Mouse (Mus musculus) MEL (cell line): ENCODE measurements at regions not wholly inside any gene's neighbourhood (a gene's known extent, or its start where the extent isn't known, plus 50 kb on each side); places are given as distances from the start of the nearest gene placed in this dataset.

ENCODE experiments used
- DNase-seq: peaks from one replicate; pipeline ENCODE4 v3.0.0; 2011; ENCODE audit warnings: low read depth, low spot score
- H3K27ac ChIP-seq: 2 replicates; pipeline ENCODE4 v1.5.1; 2012; ENCODE audit warnings: low read depth, mild to moderate bottlenecking, control low read depth, low read length, moderate library complexity; ENCODE audit not compliant: control insufficient read depth
- H3K27me3 ChIP-seq, 2 experiments: fragments of 150-350 bp in 1 of 2; sonication (generic) in 1 of 2; 2 replicates each; pipeline ENCODE4 v1.6.1; 2012; ENCODE audit warnings: low read length in 2 of 2, mild to moderate bottlenecking in 2 of 2, improper control_type of control experiment in 1 of 2, moderate library complexity in 1 of 2; ENCODE audit not compliant: insufficient read depth in 2 of 2, control insufficient read depth in 1 of 2
- H3K36me3 ChIP-seq, 2 experiments: 2 replicates each; pipeline ENCODE4 v1.6.1; 2012 to 2014; ENCODE audit warnings: low read length in 2 of 2, improper control_type of control experiment in 1 of 2, inconsistent platforms in 1 of 2, mild to moderate bottlenecking in 1 of 2; ENCODE audit not compliant: insufficient read depth in 2 of 2, control insufficient read depth in 1 of 2
- H3K4me1 ChIP-seq, 2 experiments: fragments of 150-350 bp in 1 of 2; sonication (generic) in 1 of 2; 2 replicates each; pipeline ENCODE4 v1.6.1; 2012; ENCODE audit warnings: low read length in 2 of 2, improper control_type of control experiment in 1 of 2, mild to moderate bottlenecking in 1 of 2; ENCODE audit not compliant: insufficient read depth in 2 of 2, control insufficient read depth in 1 of 2
- H3K4me3 ChIP-seq, 2 experiments: fragments of 150-350 bp in 1 of 2; sonication (generic) in 1 of 2; 2 replicates each; pipeline ENCODE4 v1.5.1; 2012; ENCODE audit warnings: low read depth in 2 of 2, low read length in 2 of 2, mild to moderate bottlenecking in 2 of 2, moderate library complexity in 2 of 2, control low read depth in 1 of 2, improper control_type of control experiment in 1 of 2; ENCODE audit not compliant: control insufficient read depth in 1 of 2, insufficient read depth in 1 of 2
- H3K79me2 ChIP-seq: 2 replicates; pipeline ENCODE4 v1.6.1; 2012; ENCODE audit warnings: mild to moderate bottlenecking, low read length, moderate library complexity; ENCODE audit not compliant: control insufficient read depth, poor library complexity, insufficient read depth
- H3K9ac ChIP-seq: 2 replicates; pipeline ENCODE4 v1.6.1; 2012; ENCODE audit warnings: low read depth, mild to moderate bottlenecking, control low read depth, low read length, moderate library complexity; ENCODE audit not compliant: control insufficient read depth, poor library complexity, severe bottlenecking
- H3K9me3 ChIP-seq: fragments of 150-350 bp; sonication (generic); replicated peaks from 2 replicates; pipeline ENCODE4 v1.6.1; 2012; ENCODE audit warnings: mild to moderate bottlenecking, low read length, improper control_type of control experiment, moderate library complexity; ENCODE audit not compliant: insufficient read depth
- CHD1 ChIP-seq: IDR thresholded peaks from 2 replicates; pipeline ENCODE4 v1.6.1; 2012; ENCODE audit warnings: low read depth, mild to moderate bottlenecking, inconsistent platforms, low read length, improper control_type of control experiment
- CHD2 ChIP-seq: IDR thresholded peaks from 2 replicates; pipeline ENCODE4 v1.6.1; 2011; ENCODE audit warnings: low read length, improper control_type of control experiment
- ELF1 ChIP-seq: IDR thresholded peaks from 2 replicates; pipeline ENCODE4 v1.6.1; 2014; ENCODE audit warnings: low read depth, mild to moderate bottlenecking, inconsistent platforms, low read length, improper control_type of control experiment, moderate library complexity
- ETS1 ChIP-seq: IDR thresholded peaks from 2 replicates; pipeline ENCODE4 v1.6.1; 2012; ENCODE audit warnings: low read depth, mild to moderate bottlenecking, inconsistent platforms, low read length, improper control_type of control experiment, moderate library complexity
- GATA1 ChIP-seq: IDR thresholded peaks from 2 replicates; pipeline ENCODE4 v1.6.1; 2011; ENCODE audit warnings: low read depth, low read length, improper control_type of control experiment
- JUND ChIP-seq: IDR thresholded peaks from 2 replicates; pipeline ENCODE4 v1.6.1; 2011; ENCODE audit warnings: low read depth, mild to moderate bottlenecking, improper control_type of control experiment, low read length
- MAZ ChIP-seq: IDR thresholded peaks from 2 replicates; pipeline ENCODE4 v1.6.1; 2012; ENCODE audit warnings: low read depth, mild to moderate bottlenecking, inconsistent platforms, low read length, improper control_type of control experiment
- MEF2A ChIP-seq: IDR thresholded peaks from 2 replicates; pipeline ENCODE4 v1.6.1; 2014; ENCODE audit warnings: low read depth, mild to moderate bottlenecking, inconsistent platforms, low read length, improper control_type of control experiment; ENCODE audit not compliant: poor library complexity, insufficient replicate concordance, severe bottlenecking; ENCODE audit errors: extremely low read depth
- MYB ChIP-seq: IDR thresholded peaks from 2 replicates; pipeline ENCODE4 v1.6.1; 2011; ENCODE audit warnings: mild to moderate bottlenecking, low read depth, low read length, improper control_type of control experiment
- NELFE ChIP-seq: IDR thresholded peaks from 2 replicates; pipeline ENCODE4 v1.6.1; 2011; ENCODE audit warnings: low read depth, low read length, improper control_type of control experiment
- POLR2A ChIP-seq, 2 experiments: IDR thresholded peaks; 2 replicates each; pipeline ENCODE4 v1.6.1; 2011 to 2012; ENCODE audit warnings: low read length in 2 of 2, mild to moderate bottlenecking in 2 of 2, control low read depth in 1 of 2, improper control_type of control experiment in 1 of 2, low read depth in 1 of 2, moderate library complexity in 1 of 2; ENCODE audit not compliant: control insufficient read depth in 1 of 2, insufficient read depth in 1 of 2, poor library complexity in 1 of 2
- POLR2AphosphoS2 ChIP-seq: IDR thresholded peaks from 2 replicates; pipeline ENCODE4 v1.6.1; 2011; ENCODE audit warnings: low read length, improper control_type of control experiment
- POLR2AphosphoS5 ChIP-seq: IDR thresholded peaks from 2 replicates; pipeline ENCODE4 v1.6.1; 2012; ENCODE audit warnings: low read depth, borderline replicate concordance, mild to moderate bottlenecking, inconsistent platforms, low read length, moderate library complexity, mixed read lengths
- RAD21 ChIP-seq: IDR thresholded peaks from 2 replicates; pipeline ENCODE4 v1.6.1; 2011; ENCODE audit warnings: mild to moderate bottlenecking, low read depth, low read length, improper control_type of control experiment
- RCOR1 ChIP-seq: IDR thresholded peaks from 2 replicates; pipeline ENCODE4 v1.6.1; 2012; ENCODE audit warnings: low read depth, mild to moderate bottlenecking, inconsistent platforms, low read length, improper control_type of control experiment
- SMC3 ChIP-seq: IDR thresholded peaks from 2 replicates; pipeline ENCODE4 v1.6.1; 2011; ENCODE audit warnings: low read depth, low read length, improper control_type of control experiment
- TBP ChIP-seq: IDR thresholded peaks from 2 replicates; pipeline ENCODE4 v1.8.0; 2011; ENCODE audit warnings: low read depth, low read length, improper control_type of control experiment
- TCF12 ChIP-seq: IDR thresholded peaks from 2 replicates; pipeline ENCODE4 v1.6.1; 2014; ENCODE audit warnings: low read depth, mild to moderate bottlenecking, inconsistent platforms, low read length, improper control_type of control experiment, moderate library complexity
- UBTF ChIP-seq: IDR thresholded peaks from 2 replicates; pipeline ENCODE4 v1.6.1; 2012; ENCODE audit warnings: low read depth, mild to moderate bottlenecking, inconsistent platforms, low read length, improper control_type of control experiment, moderate library complexity, borderline replicate concordance; ENCODE audit not compliant: insufficient read depth
- USF2 ChIP-seq, 2 experiments: IDR thresholded peaks; 2 replicates each; pipeline ENCODE4 v1.6.1; 2011 to 2012; ENCODE audit warnings: improper control_type of control experiment in 2 of 2, low read length in 2 of 2, borderline replicate concordance in 1 of 2, inconsistent platforms in 1 of 2, low read depth in 1 of 2, mild to moderate bottlenecking in 1 of 2; ENCODE audit not compliant: insufficient read depth in 1 of 2
- ZC3H11A ChIP-seq: IDR thresholded peaks from 2 replicates; pipeline ENCODE4 v1.6.1; 2012; ENCODE audit warnings: low read depth, mild to moderate bottlenecking, inconsistent platforms, low read length, improper control_type of control experiment
- ZNF384 ChIP-seq: IDR thresholded peaks from 2 replicates; pipeline ENCODE4 v1.6.1; 2012; ENCODE audit warnings: low read depth, mild to moderate bottlenecking, inconsistent platforms, low read length, improper control_type of control experiment

- DNase-seq, result no peak
- H3K27ac ChIP-seq, result no peak overlapping the region
- H3K4me3 ChIP-seq, result no peak overlapping the region
- H3K27me3 ChIP-seq, result no peaks in the 10 kb centered on the region
- no peaks in the 10 kb centered on the region for H3K9me3 ChIP-seq
- no peaks in the 10 kb centered on the region for H3K4me1 ChIP-seq
- no peaks in the 10 kb centered on the region for H3K36me3 ChIP-seq
- TF ChIP-seq MEF2A (no peak), MYB (no peak), NELFE (no peak), GATA1 (no peak), POLR2AphosphoS2 (no peak), ELF1 (no peak), POLR2AphosphoS5 (no peak), JUND (no peak), CHD2 (no peak), USF2 (IDR thresholded peaks at IDR 0.05; ENCODE audit: borderline replicate concordance in 1 of 2, insufficient read depth in 1 of 2, low read depth in 1 of 2, low read length in 2 of 2) (no peak), RAD21 (no peak), ZNF384 (no peak), ETS1 (no peak), SMC3 (no peak), TBP (no peak), ZC3H11A (no peak)
- no peak overlapping the region for H3K9ac ChIP-seq
- H3K79me2 ChIP-seq, result no peaks in the 10 kb centered on the region
Measured at GRCm38 (mm10) chr17:88361161-88361560, 79.3 kb upstream of the Foxn2 start.

DNA sequence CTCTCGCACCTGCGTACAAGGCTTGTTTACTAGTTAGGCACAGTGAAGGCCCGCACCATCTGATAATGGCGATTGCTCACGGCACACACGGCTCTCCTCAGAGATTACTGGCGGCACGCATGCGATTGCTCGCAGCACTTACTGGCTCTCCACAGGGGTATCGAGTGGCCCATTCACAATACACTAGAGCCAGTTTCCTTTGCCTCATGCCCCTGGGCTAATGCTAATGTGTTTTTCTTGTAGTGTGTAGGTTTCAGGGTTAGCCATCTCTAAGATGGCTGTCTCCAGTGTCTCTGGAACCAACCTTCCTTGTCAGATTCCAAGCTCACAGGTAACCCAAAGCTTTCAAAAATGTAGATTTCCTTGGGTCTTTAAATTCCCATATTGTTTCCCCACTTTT is 78.1 kb upstream of the Foxn2 start:
- no peak for DNase-seq
- Histone ChIP-seq H3K9ac (no peak overlapping the region), H3K27ac (no peak overlapping the region), H3K4me1 (no peaks in the 10 kb centered on the region), H3K4me3 (no peak overlapping the region), H3K36me3 (no peaks in the 10 kb centered on the region), H3K27me3 (no peaks in the 10 kb centered on the region), H3K79me2 (no peaks in the 10 kb centered on the region), H3K9me3 (no peaks in the 10 kb centered on the region)
- no peak for TF ChIP-seq ELF1
- TF ChIP-seq UBTF, result no peak
- TF ChIP-seq POLR2A (IDR thresholded peaks at IDR 0.05; ENCODE audit: control insufficient read depth in 1 of 2, insufficient read depth in 1 of 2, low read depth in 1 of 2, low read length in 2 of 2, poor library complexity in 1 of 2), result no peak
- TF ChIP-seq TCF12, result no peak
- no peak for TF ChIP-seq CHD2
- TF ChIP-seq RCOR1, result no peak
- TF ChIP-seq MAZ, result no peak
- no peak for TF ChIP-seq JUND
- TF ChIP-seq POLR2AphosphoS2, result no peak
- no peak for TF ChIP-seq GATA1
- TF ChIP-seq ETS1, result no peak
- no peak for TF ChIP-seq NELFE
- TF ChIP-seq USF2 (IDR thresholded peaks at IDR 0.05; ENCODE audit: borderline replicate concordance in 1 of 2, insufficient read depth in 1 of 2, low read depth in 1 of 2, low read length in 2 of 2), result no peak
- no peak for TF ChIP-seq MYB
- no peak for TF ChIP-seq CHD1
- TF ChIP-seq POLR2AphosphoS5, result no peak
